Mouse (Mus musculus): ENCODE results near the gene Agap3. TPM values are rescaled to one million over a fixed set of nuclear protein-coding genes. Genes with fewer than 3 reads are reported as not detected.

Agap3 gene
- polyA plus RNA-seq (2012; ENCODE audit: insufficient read depth, insufficient read length, low replicate concordance, missing spikeins) = not detected in 2 replicates

DNA sequence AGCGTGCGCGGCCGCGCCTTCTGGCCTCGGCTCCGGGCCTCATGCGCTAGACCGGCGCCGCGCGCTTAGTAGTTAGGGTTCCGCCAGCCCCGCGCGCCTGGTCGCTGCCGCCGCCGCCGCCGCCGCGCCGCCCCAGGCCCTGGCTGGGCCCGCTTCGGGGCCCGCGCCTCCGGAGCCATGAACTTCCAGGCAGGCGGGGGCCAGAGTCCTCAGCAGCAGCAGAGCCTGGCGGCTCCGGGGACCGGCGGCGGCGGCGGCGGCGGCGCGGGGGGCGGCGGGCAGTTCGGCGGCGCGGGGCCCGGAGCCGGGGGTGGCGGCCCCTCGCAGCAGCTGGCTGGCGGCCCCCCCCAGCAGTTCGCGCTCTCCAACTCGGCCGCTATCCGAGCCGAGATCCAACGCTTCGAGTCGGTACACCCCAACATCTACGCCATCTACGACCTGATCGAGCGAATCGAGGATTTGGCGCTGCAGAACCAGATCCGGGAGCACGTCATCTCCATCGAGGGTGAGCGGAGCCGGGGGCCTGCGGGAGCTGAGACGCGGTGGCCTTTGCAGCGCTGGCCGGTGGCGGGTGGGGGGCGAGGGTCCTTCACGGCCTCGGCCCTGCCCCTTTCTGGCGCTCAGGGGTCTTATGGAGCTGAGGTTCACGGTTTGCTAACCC lies at the start of gene Agap3:
Agap3 (plus strand) TSS at position 148 of the 661 bp plus-strand sequence.
- Histone ChIP-seq H3K4me1 (ENCODE audit: control insufficient read depth, insufficient read depth, low read length) (peaks cover 39% of the 10 kb centered on the region), H3K27ac (ENCODE audit: insufficient read depth, low read depth, low read length) (peak within 1 kb of the TSS; percentile 99), H3K4me3 (ENCODE audit: insufficient read depth, low read depth, low read length) (peak within 1 kb of the TSS; percentile 93)
- TF ChIP-seq CTCF (IDR thresholded peaks at IDR 0.05; ENCODE audit: insufficient read depth, low read depth, low read length) (no peak), POLR2A (IDR thresholded peaks at IDR 0.05; ENCODE audit: insufficient read depth, low read depth, low read length) (no peak)
- WGBS = under 1% methylated on average over 81 of the region's 85 CpGs

- peak overlapping the region; percentile 42; the same call in 1 of the 2 replicates for H3K27ac ChIP-seq (ENCODE audit: insufficient read depth, low read depth, low read length)
- H3K4me3 ChIP-seq (ENCODE audit: insufficient read depth, low read depth, low read length) = no peak overlapping the region
- TF ChIP-seq POLR2A (IDR thresholded peaks at IDR 0.05; ENCODE audit: insufficient read depth, low read depth, low read length) (no peak), CTCF (IDR thresholded peaks at IDR 0.05; ENCODE audit: insufficient read depth, low read depth, low read length) (no peak)
- peaks cover 24% of the 10 kb centered on the region for H3K4me1 ChIP-seq (ENCODE audit: control insufficient read depth, insufficient read depth, low read length)
- WGBS = 42% methylated on average over 6 of the region's 6 CpGs
These were observed 47.2 kb upstream of the Agap3 start for GRCm38 (mm10) chr5:24404594-24405360.

DNA sequence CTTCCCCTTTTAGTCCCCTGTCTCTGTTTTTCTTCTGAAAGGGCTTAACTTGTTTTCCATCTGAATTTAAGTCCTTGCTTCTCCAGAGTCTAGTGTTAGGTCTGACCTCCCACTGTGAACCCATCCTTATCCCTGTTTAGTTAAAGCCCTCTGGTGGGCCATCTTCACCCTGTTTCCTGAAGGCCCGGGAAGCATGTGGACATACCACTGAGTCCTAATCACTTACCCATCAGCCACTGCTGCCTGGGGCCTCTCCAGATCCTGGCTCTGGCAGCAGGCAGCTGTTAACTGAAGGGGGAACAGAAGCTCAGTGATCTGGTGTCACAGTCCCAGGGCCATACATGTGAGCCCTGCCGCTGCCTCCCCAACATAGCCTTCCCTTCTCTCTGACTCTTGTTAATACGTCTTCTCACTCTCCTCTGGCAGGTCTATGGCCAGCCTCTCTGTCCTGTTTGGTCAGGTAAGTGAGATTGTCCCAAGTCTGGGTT lies 46.5 kb upstream of the Agap3 start:
- H3K4me3 ChIP-seq (ENCODE audit: insufficient read depth, low read depth, low read length) = no peak overlapping the region
- H3K27ac ChIP-seq (ENCODE audit: insufficient read depth, low read depth, low read length) = peak overlapping the region; percentile 59
- TF ChIP-seq CTCF (IDR thresholded peaks at IDR 0.05; ENCODE audit: insufficient read depth, low read depth, low read length) (no peak), POLR2A (IDR thresholded peaks at IDR 0.05; ENCODE audit: insufficient read depth, low read depth, low read length) (no peak)
- H3K4me1 ChIP-seq (ENCODE audit: control insufficient read depth, insufficient read depth, low read length) = peaks cover 24% of the 10 kb centered on the region
- 67% methylated on average over 3 of the region's 3 CpGs for WGBS

- Histone ChIP-seq H3K27ac (ENCODE audit: insufficient read depth, low read depth, low read length) (no peak overlapping the region), H3K4me3 (ENCODE audit: insufficient read depth, low read depth, low read length) (no peak overlapping the region), H3K4me1 (ENCODE audit: control insufficient read depth, insufficient read depth, low read length) (peaks cover 24% of the 10 kb centered on the region)
- TF ChIP-seq POLR2A (IDR thresholded peaks at IDR 0.05; ENCODE audit: insufficient read depth, low read depth, low read length) (no peak), CTCF (IDR thresholded peaks at IDR 0.05; ENCODE audit: insufficient read depth, low read depth, low read length) (no peak)
- WGBS = 69% methylated on average over 13 of the region's 13 CpGs
These were observed 43.3 kb upstream of the Agap3 start for GRCm38 (mm10) chr5:24408651-24409050.

GRCm38 (mm10) chr5:24409466-24409865 lies 42.5 kb upstream of the Agap3 start:
- TF ChIP-seq POLR2A (IDR thresholded peaks at IDR 0.05; ENCODE audit: insufficient read depth, low read depth, low read length) (no peak), CTCF (IDR thresholded peaks at IDR 0.05; ENCODE audit: insufficient read depth, low read depth, low read length) (no peak)
- 86% methylated on average over 2 of the region's 2 CpGs for WGBS
- Histone ChIP-seq H3K27ac (ENCODE audit: insufficient read depth, low read depth, low read length) (no peak overlapping the region), H3K4me3 (ENCODE audit: insufficient read depth, low read depth, low read length) (no peak overlapping the region), H3K4me1 (ENCODE audit: control insufficient read depth, insufficient read depth, low read length) (peaks cover 19% of the 10 kb centered on the region)

GRCm38 (mm10) chr5:24412063-24412462 lies 39.9 kb upstream of the Agap3 start:
- TF ChIP-seq CTCF (IDR thresholded peaks at IDR 0.05; ENCODE audit: insufficient read depth, low read depth, low read length) (no peak), POLR2A (IDR thresholded peaks at IDR 0.05; ENCODE audit: insufficient read depth, low read depth, low read length) (no peak)
- no peak overlapping the region for H3K27ac ChIP-seq (ENCODE audit: insufficient read depth, low read depth, low read length)
- peaks cover 17% of the 10 kb centered on the region for H3K4me1 ChIP-seq (ENCODE audit: control insufficient read depth, insufficient read depth, low read length)
- H3K4me3 ChIP-seq (ENCODE audit: insufficient read depth, low read depth, low read length) = no peak overlapping the region
- 93% methylated on average over 2 of the region's 2 CpGs for WGBS

DNA sequence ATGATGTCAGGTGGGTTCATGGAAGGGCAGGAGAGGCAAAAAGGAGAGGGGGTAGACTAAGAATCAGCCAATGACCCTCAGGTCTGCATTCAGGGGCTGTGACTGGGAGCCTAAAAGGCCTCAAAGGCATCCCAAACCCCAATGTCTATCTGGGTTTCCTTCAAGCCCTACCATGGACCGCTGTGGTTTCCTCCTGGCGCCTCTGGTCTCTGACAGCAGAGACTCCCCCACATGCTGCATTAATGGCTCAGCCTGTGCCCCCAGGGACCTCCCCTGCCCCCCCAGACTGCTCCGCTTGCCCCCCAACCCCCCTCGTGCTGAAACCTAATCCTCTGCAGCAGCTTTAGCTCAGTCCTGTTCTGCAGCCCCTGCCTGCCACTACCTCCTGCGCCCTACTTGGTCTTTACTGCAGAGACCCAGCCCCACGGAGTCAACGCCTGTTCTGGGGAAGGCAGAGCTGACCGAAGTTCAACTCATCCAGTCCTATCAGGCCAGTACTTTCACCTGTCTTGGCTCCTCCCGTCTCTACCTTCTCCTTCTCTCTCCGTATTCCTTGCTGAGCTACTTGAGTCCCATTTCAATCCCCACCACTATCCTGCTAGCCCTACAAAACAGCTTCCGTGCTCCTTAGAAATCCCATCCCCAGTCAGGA lies 38.8 kb upstream of the Agap3 start, which contains the start of gene Asic3:
Asic3 (plus strand) TSS at position 351 of the 652 bp plus-strand sequence.
- no peak within 1 kb of the TSS for H3K4me3 ChIP-seq (ENCODE audit: insufficient read depth, low read depth, low read length)
- WGBS = 55% methylated on average over 11 of the region's 11 CpGs
- TF ChIP-seq CTCF (IDR thresholded peaks at IDR 0.05; ENCODE audit: insufficient read depth, low read depth, low read length) (no peak), POLR2A (IDR thresholded peaks at IDR 0.05; ENCODE audit: insufficient read depth, low read depth, low read length) (no peak)
- peaks cover 17% of the 10 kb centered on the region for H3K4me1 ChIP-seq (ENCODE audit: control insufficient read depth, insufficient read depth, low read length)
- no peak within 1 kb of the TSS for H3K27ac ChIP-seq (ENCODE audit: insufficient read depth, low read depth, low read length)

DNA sequence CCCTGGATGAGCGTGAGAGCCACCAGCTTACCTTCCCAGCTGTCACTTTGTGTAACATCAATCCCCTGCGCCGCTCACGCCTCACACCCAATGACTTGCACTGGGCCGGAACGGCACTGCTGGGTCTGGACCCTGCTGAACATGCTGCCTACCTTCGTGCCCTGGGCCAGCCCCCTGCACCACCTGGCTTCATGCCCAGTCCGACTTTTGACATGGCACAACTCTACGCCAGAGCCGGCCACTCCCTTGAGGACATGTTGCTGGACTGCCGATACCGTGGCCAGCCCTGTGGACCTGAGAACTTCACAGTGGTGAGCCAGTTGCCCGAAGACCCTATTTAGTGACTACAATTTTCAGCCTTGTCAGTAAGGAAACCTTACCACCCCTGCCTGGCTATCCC lies 38.0 kb upstream of the Agap3 start:
- TF ChIP-seq CTCF (IDR thresholded peaks at IDR 0.05; ENCODE audit: insufficient read depth, low read depth, low read length) (no peak), POLR2A (IDR thresholded peaks at IDR 0.05; ENCODE audit: insufficient read depth, low read depth, low read length) (no peak)

More for the DNA sequence above, 38.0 kb upstream of the Agap3 start:
- H3K27ac ChIP-seq (ENCODE audit: insufficient read depth, low read depth, low read length) = no peak overlapping the region
- no peak overlapping the region for H3K4me3 ChIP-seq (ENCODE audit: insufficient read depth, low read depth, low read length)
- 86% methylated on average over 13 of the region's 13 CpGs for WGBS
- peaks cover 17% of the 10 kb centered on the region for H3K4me1 ChIP-seq (ENCODE audit: control insufficient read depth, insufficient read depth, low read length)

Measured in olfactory bulb, adult 2 months (tissue).